Mouse (Mus musculus): Measurements from ENCODE around the gene Meioc.

Meioc gene

GRCm38 (mm10) chr11:102663416-102663815 lies at the start of gene Meioc:
TSS of gene Meioc (plus strand) at chr11:102663716.
- no peak for DNase-seq

- no peak for DNase-seq
Measured at GRCm38 (mm10) chr11:102619449-102619848, 44.1 kb upstream of the Meioc start.

DNA sequence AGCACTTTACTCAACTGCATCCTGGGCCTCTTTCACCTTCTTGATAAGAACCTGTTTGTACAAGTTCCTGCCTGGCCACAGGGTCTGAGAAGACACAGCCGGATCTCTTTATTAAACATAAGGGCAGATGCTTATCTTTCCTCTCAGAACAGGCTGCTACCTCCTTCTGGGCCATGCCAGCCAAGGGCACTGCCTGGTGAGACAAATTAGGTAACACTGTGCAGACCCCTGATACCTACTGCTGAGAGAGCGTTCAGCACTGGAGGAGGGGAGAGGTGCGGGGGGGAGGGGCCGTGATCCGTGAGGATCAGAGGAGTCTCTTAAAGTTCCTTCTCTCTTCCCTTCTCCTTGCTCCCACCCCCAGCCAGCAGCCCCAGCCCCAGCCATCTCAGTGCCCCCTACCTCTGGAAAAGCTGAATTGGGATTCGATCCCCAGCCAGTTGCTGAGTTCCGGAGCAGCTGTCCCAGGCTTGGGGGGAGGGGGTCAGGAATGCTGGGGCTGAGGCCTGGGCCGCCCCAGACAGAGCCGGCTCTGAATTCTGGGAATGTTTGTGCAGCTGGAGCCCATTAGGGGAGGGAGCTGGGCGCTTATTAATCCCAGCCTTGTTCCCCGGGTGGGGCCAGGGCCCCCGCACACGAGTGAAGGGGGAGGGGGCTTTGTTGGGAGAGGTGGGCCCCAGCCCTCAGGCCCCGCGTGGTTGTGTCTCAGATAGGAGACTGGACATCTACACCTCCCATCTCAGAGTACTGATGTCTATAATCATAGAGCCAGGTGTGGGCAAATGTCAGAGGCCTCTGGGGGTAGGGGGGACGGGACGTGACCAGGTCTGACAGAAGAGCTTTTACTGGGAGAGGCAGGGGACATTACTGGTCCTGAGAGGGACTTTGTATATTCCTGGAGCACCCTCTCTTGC lies 39.4 kb upstream of the Meioc start:
- DNase-seq: no peak

GRCm38 (mm10) chr11:102624888-102625407 lies 38.6 kb upstream of the Meioc start:
- DNase-seq: no peak

DNA sequence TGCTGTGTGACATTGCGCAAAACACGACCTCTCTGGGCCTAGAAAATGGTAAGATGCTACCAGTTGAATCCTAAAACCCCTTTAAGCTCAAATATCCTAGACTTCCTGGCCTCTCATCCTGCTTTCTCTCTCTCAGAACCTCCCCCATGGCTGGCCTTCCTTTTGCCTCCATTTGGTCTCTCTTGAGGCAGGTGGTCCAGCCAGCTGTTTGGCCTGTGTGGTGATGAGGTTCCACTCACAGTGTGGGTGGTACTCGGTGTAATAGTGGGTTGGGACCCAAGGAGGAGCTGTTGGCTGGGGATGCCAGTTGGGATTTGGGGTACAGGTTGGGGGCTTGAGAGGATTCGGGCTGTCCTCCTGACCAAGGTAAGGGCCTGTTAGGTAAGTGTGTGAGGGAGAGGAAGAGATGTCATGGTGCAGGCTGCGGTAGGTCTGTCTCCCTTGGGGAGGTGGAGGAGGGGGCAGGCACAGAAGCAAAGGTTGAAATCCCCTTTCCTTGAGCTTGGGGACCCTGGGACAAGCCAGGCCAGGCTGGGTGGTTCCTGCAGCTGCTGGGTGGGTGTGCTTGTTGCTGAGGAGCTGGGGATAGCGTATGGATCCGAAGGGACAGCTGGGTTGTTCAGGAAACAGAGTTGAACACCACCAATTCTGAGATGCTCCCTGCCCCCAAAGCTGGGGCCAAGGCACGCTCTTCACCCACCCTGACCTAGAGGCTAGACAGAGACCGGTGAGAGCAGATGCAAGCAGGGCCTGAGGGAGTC lies 36.2 kb upstream of the Meioc start:
- DNase-seq: no peak

- DNase-seq: no peak
Measured at GRCm38 (mm10) chr11:102628529-102628928, 35.0 kb upstream of the Meioc start.

DNA sequence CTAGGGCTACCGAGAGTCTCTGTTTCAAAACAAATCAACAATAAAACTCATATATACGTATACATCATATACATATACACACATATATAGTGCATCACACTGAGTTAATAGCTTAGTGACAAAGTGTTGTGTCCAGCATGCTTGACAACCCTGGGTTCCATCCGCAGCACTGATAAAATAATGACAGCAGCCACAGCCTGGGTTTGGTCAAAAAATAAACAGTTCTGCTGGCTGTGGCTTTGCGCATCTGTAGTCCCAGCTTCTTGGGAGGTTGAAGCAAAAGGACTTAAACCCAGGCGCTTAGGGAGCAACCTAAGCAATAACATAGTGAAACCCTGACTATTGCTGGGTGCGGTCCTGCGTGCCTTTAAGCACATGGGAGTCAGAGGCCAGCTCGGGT lies 34.1 kb upstream of the Meioc start:
- no peak for DNase-seq

DNA sequence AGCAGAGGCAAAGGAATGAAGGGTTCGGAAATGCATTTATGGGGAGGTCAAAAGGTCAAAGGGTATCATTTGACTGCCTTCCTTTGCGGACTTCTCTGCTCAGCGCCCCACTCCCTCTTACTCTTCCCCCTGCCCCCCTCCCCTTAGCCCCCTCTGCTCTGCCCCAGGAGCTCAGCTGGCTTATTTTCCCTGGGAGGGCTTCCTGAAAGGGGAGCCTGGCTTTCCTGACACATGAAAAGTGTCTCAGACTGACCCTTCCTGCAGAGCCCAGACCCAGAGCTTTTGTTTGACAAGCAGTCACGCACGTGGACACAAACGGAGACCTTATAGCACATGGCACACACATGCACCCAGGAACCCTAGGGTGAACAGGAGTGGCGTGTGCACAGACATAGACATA lies 32.8 kb upstream of the Meioc start:
- no peak for DNase-seq

DNA sequence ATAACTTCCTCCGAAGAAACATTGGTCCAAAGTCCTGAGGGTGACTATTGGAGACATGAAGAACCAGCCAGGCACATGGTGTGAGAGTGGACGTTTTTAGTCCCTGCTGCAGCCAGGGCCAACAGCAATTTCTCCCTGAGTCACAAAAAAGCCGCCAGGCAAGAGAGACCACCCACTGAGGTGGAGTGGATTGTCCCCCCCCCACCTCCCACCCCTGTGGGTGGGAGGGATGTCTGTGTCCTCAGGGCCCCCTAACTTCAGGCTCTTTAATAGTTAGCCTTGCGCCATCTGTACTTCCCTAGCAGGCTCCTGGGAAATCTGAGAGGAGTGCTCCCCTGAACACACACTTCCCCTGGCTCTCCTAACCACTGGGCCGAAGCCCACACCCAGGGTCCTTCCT lies 32.3 kb upstream of the Meioc start:
- no peak for DNase-seq

GRCm38 (mm10) chr11:102632725-102633124 lies 30.8 kb upstream of the Meioc start:
- DNase-seq: no peak

DNA sequence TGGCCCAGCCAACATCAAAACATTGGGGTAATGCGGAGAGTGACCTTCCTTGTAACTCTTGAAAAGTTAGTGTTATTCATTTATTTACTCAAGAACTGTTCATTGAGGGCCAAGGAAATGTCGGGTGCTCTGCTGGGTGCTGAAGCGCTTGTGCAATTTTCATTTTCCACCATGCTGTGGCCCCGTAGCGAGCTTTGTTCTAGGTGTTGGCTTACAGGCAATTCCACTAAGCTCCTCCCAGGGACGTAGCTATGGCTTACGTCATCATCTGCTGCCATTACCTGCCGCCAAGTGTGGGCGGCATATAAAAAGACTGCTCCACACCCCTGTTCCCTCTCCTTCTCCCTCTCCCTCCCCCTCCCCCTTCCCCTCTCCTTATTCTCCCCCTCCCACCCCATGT lies 30.1 kb upstream of the Meioc start:
- DNase-seq: no peak

DNA sequence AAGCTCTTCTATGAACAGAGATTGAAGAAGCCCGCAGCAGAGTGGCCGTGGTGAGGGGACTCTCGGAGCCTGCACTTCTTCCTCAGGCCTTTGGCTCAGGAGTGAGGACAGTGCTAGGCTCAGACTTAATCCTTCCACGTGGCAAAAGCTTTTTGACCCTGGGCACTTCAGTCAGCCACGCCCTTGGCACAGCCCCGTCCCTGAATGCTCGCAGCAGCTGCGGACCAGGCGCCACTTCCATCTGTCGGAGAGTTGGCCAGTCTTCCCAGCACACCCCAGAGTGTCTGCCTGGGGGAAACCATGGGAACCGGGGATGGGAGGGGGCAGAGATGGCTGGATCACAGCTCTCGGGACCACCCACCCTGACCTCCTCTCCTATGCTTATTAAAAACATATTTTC lies 26.6 kb upstream of the Meioc start:
- DNase-seq: no peak

DNA sequence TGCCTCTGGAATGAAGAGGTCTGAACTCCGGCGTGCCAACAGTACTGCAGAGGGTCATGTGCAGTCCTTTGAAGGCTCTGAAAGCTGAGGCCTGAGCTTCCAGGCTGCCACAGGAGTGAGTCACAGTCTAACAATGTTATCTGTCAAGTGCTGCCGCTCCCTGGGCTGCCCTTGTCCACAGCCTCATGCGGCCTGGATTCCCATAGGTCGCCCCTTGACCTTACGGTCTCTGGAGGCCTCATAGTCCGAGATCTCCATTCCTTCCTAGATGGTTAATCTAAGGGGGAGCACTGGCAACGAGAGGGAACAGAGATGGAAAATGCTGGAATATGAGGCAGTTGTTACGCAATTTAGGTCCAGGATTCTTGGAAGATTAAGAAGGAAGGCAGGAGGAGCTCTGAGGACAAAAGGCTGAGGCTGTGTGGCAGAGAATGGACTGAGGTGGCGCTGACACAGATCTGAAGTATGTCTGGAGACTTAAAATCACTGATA lies 19.6 kb upstream of the Meioc start:
- no peak for DNase-seq

DNA sequence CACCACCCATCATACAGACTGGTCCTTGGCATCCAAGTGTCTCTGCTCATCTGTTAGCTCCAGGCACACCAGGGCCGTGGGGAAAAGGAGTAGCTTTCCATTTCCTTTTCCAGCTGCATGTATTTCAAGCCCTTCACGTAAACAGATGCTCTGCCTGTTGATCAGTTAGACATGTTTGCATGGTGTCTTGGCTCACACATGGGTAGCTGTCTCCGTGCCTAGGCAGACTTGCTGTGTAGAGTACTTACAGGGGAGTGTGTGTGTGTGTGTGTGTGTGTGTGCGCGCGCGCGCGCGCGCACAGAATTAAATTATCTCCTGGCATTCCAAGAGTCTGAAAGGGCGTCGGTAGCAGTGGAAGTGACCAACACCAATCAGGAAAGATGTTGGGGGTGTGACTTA lies 17.3 kb upstream of the Meioc start:
- DNase-seq: no peak

- no peak for DNase-seq
Measured at GRCm38 (mm10) chr11:102647885-102648284, 15.6 kb upstream of the Meioc start.

- no peak for DNase-seq
Measured at GRCm38 (mm10) chr11:102651381-102651780, 12.1 kb upstream of the Meioc start.

DNA sequence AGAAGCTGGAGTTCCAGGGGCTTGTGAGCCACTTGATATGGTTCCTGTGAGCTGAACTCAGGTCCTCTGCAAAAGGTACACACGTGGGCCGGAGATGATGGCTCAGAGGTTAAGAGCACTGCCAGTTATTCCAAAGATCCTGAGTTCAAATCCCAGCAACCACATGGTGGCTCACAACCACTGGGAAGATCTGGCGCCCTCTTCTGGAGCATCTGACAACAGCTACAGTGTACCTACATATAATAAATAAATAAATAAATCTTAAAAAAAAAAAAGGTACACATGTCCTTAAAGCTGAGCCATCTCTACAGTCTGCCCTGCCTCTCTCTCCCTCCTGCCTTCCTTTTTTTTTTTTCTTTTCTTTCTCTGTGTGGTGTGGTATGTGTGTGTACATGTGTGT lies 10.7 kb upstream of the Meioc start:
- DNase-seq: no peak

GRCm38 (mm10) chr11:102655888-102656287 lies 7.6 kb upstream of the Meioc start:
- no peak for DNase-seq

DNA sequence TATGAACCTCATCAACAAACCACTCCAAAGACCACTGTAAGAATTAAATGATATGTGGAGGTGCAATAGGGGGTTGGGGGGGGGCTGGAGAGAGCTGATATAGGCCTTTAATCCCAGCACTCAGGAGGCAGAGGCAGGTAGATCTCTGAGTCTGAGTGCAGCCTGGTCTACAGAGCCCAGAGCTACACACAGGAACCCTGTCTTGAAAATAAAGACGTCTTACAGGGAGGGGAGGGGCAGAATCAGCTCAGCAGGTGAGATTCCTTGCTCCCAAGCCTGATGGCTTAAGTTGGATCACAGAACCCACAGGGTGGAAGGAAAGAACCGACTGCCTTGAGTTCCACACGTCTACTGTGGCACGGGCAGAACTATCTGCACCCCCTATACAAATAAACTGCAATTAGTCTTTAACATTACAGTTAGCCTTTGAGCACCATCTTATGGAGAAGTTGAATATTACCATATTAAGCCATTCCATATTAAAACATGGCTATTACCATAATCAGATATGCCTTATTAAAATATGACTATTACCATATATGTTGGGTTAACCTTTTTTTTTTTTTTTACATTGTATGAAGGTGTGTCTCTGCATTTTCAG lies 7.1 kb upstream of the Meioc start:
- no peak for DNase-seq

DNA sequence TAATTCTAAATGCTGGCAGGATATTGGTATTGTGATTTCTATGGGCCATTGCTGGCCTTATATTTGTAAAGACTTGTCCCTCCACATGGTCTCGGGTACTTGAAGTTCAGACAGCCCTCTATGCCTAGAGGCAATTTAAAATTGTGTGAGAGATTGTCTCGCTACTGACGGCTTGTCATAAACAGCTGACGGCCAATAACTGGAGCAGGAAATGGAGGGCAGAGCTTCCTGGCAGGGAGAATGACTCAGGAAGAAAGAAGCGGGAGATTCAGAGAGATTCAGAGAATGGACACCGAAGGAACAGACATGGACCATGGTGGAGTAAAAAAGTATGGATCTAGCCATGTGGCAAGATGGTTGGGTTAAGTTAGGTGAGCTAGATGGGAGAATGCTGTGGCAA lies 6.6 kb upstream of the Meioc start:
- no peak for DNase-seq

GRCm38 (mm10) chr11:102665151-102665550 lies 1.6 kb downstream of the Meioc start:
- no peak for DNase-seq

DNA sequence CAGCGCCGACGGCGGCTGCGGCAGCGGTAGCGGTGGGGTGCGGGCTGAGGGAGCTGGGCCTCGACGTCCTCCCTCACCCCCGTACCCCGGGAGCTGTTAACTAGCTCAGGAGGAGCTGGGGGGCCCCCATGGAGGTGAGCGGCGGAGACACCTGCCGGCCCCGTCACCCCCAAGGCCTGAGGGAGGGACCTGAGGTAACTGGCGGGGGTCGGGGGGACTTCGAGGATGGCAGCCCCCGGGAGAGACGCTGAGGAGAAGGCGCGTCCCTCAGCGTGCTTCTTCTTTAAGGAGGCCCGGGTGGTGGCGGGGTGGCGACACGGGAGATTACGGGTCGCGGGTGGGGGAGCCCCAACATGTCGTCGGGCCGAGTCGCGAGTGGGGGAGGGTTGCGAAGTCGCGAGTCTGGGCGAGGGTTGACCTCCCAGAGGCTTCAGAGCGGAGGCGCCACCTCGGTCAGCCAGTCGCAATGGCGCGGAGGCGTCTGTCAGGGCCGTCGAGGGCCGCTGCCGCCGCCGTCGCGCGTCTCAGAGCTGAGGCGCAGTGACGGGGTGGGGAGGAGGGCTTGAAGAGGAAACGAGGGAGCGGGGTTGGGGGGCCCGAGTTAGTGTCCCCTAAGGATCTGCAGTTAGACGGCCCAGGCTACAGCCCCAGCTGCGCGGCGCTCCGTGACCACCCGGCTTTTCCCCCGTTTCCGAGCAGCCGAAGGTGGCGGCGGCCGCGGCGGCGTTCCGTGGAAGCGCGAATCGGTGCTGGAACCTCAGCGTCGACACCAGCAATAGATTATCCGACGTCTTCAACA lies 2.3 kb downstream of the Meioc start:
- DNase-seq: no peak

All from thymus, adult 18-20 months (tissue).